Mouse (Mus musculus) MEL (cell line): ENCODE data around the gene Cemip.

Source experiments
- CTCF ChIP-seq, 3 experiments: IDR thresholded peaks in 2 of 3; conservative IDR thresholded peaks in 1 of 3; 2 replicates each; pipeline ENCODE4 v1.5.1; 2011 to 2012; ENCODE audit warnings: low read length in 3 of 3, low read depth in 2 of 3, mild to moderate bottlenecking in 2 of 3, improper control_type of control experiment in 1 of 3, inconsistent platforms in 1 of 3, mixed read lengths in 1 of 3, moderate library complexity in 1 of 3; ENCODE audit not compliant: control insufficient read depth in 1 of 3, insufficient read depth in 1 of 3, poor library complexity in 1 of 3, severe bottlenecking in 1 of 3
- EP300 ChIP-seq, 2 experiments: IDR thresholded peaks; 2 replicates each; pipeline ENCODE4 v1.6.1; 2011; ENCODE audit warnings: improper control_type of control experiment in 2 of 2, low read length in 2 of 2, low read depth in 1 of 2, mild to moderate bottlenecking in 1 of 2
- GATA1 ChIP-seq: IDR thresholded peaks from 2 replicates; pipeline ENCODE4 v1.6.1; 2011; ENCODE audit warnings: low read depth, low read length, improper control_type of control experiment
- MAFK ChIP-seq: IDR thresholded peaks from 2 replicates; pipeline ENCODE4 v1.6.1; 2011; ENCODE audit warnings: low read depth, mild to moderate bottlenecking, low read length, improper control_type of control experiment, borderline replicate concordance
- MYC ChIP-seq: IDR thresholded peaks from 2 replicates; pipeline ENCODE4 v1.6.1; 2011; ENCODE audit warnings: low read depth, mild to moderate bottlenecking, low read length, improper control_type of control experiment, moderate library complexity
- NRF1 ChIP-seq: IDR thresholded peaks from 2 replicates; pipeline ENCODE4 v1.6.1; 2014; ENCODE audit warnings: low read depth, mild to moderate bottlenecking, inconsistent platforms, low read length, improper control_type of control experiment, moderate library complexity; ENCODE audit not compliant: poor library complexity, insufficient read depth, severe bottlenecking
- SMC3 ChIP-seq: IDR thresholded peaks from 2 replicates; pipeline ENCODE4 v1.6.1; 2011; ENCODE audit warnings: low read depth, low read length, improper control_type of control experiment

DNA sequence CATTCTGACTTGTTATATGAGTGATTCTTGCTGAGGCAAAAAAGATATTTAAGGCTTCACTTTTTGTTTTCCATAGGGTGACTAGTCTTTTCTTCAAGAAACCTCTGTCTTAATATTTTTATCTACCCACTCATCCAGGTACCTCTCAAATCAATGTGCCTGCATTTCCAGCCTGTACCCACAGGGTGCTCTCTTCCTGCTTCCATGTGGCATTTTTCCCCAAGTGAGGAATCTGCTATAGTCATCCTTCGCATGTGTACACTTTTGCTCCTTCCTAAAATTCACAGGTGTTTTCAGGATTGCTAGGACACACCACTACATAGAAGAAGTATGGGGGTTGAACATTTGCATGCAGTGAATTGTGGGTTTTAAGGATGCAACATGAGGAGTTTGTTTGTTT is 192.0 kb downstream of the Cemip start:
- no peak for TF ChIP-seq SMC3
- TF ChIP-seq NRF1 = no peak
- no peak for TF ChIP-seq MAFK
- no peak for TF ChIP-seq EP300 (IDR thresholded peaks at IDR 0.05; ENCODE audit: low read depth in 1 of 2, low read length in 2 of 2)
- no peak for TF ChIP-seq CTCF (IDR thresholded peaks at IDR 0.05 in 2 of 3, conservative IDR thresholded peaks at IDR 0.05 in 1 of 3; ENCODE audit: control insufficient read depth in 1 of 3, insufficient read depth in 1 of 3, low read depth in 2 of 3, low read length in 3 of 3, poor library complexity in 1 of 3, severe bottlenecking in 1 of 3)
- TF ChIP-seq MYC = no peak
- TF ChIP-seq GATA1 = no peak
